Mouse (Mus musculus) embryonic stem cell, embryonic (primary cell): Measurements from ENCODE around the gene Ptpro.
"Not testable (repeated sequence)": the region's sequence is repeated elsewhere in the genome, so short reads cannot be mapped to it uniquely, and the experiment has no call there.

Experiments used
- CTCF ChIA-PET, 4 experiments: fragments of 300-600 bp in 2 of 4; fragments of 350-600 bp in 2 of 4; sonication (Branson Sonifier 250); formaldehyde crosslinking; loops; one replicate each; lab custom pipeline; 2022; ENCODE audit warnings: inconsistent platforms in 2 of 4; lab: Charles Lee
- POLR2A ChIA-PET, 4 experiments: fragments of 300-600 bp in 2 of 4; fragments of 350-600 bp in 2 of 4; sonication (Branson Sonifier 250); formaldehyde crosslinking; loops; one replicate each; lab custom pipeline; 2022; ENCODE audit warnings: antibody characterized with exemption in 4 of 4, inconsistent platforms in 1 of 4; lab: Charles Lee

The Ptpro gene

GRCm38 (mm10) chr6:137466256-137466655 lies 214.1 kb downstream of the Ptpro start:
- POLR2A ChIA-PET = no interaction called here
- CTCF ChIA-PET = interaction anchor here in 1 of 4 experiments (1.0 kb wide), 1 partner anchor 11 kb away, joined by 5 read pairs; no protein-coding TSS in a partner anchor

- CTCF ChIA-PET = interaction anchor here in 1 of 4 experiments (0.6 kb wide), 1 partner anchor 163 kb away, joined by 4 read pairs; no protein-coding TSS in a partner anchor
These were observed 215.6 kb downstream of the Ptpro start for GRCm38 (mm10) chr6:137467696-137468095.

GRCm38 (mm10) chr6:137469541-137469940 lies 217.4 kb downstream of the Ptpro start:
- POLR2A ChIA-PET = no interaction called here
- CTCF ChIA-PET = interaction anchor here in 1 of 4 experiments (0.8 kb wide), 1 partner anchor 14 kb away, joined by 3 read pairs; no protein-coding TSS in a partner anchor

More at GRCm38 (mm10) chr6:137467696-137468095, 215.6 kb downstream of the Ptpro start:
- POLR2A ChIA-PET = no interaction called here

GRCm38 (mm10) chr6:137470901-137471598 lies 218.9 kb downstream of the Ptpro start:
- ChIA-PET CTCF (interaction anchor here in 2 of 4 experiments (0.6 to 1.6 kb wide), 2 partner anchors 15 to 328 kb away, joined by 3 read pairs; no protein-coding TSS in a partner anchor), POLR2A (interaction anchor here in 1 of 4 experiments (0.6 to 1.4 kb wide), 3 partner anchors 17 to 196 kb away, joined by 4 read pairs; no protein-coding TSS in a partner anchor)

- ChIA-PET CTCF (interaction anchor here in 1 of 4 experiments (1.6 kb wide), 1 partner anchor 16 kb away, joined by 3 read pairs; no protein-coding TSS in a partner anchor), POLR2A (interaction anchor here in 1 of 4 experiments (0.6 kb wide), 1 partner anchor 9 kb away, joined by 3 read pairs; no protein-coding TSS in a partner anchor)
These were observed 220.0 kb downstream of the Ptpro start for GRCm38 (mm10) chr6:137472129-137472528.

- POLR2A ChIA-PET = no interaction called here
These were observed 221.3 kb downstream of the Ptpro start for GRCm38 (mm10) chr6:137473433-137473832.

GRCm38 (mm10) chr6:137475695-137476094 lies 223.6 kb downstream of the Ptpro start:
- CTCF ChIA-PET, POLR2A ChIA-PET: not testable (repeated sequence)

More at GRCm38 (mm10) chr6:137473433-137473832, 221.3 kb downstream of the Ptpro start:
- CTCF ChIA-PET = no interaction called here

GRCm38 (mm10) chr6:137482891-137483290 lies 230.8 kb downstream of the Ptpro start:
- ChIA-PET POLR2A (no interaction called here), CTCF (no interaction called here)

GRCm38 (mm10) chr6:137487443-137487842 lies 235.3 kb downstream of the Ptpro start:
- POLR2A ChIA-PET = interaction anchor here in 2 of 4 experiments (0.7 to 4.5 kb wide), 5 partner anchors 15 to 174 kb away, joined by 3 to 28 read pairs (median 4); no protein-coding TSS in a partner anchor
- CTCF ChIA-PET = interaction anchor here in 1 of 4 experiments (1.2 to 1.3 kb wide), 2 partner anchors 17 to 32 kb away, joined by 3 to 4 read pairs; no protein-coding TSS in a partner anchor

GRCm38 (mm10) chr6:137490115-137490514 lies 238.0 kb downstream of the Ptpro start:
- ChIA-PET CTCF (no interaction called here), POLR2A (interaction anchor here in 1 of 4 experiments (4.5 kb wide), 1 partner anchor 14 kb away, joined by 28 read pairs; no protein-coding TSS in a partner anchor)

GRCm38 (mm10) chr6:137491659-137492058 lies 239.5 kb downstream of the Ptpro start:
- ChIA-PET CTCF (no interaction called here), POLR2A (interaction anchor here in 1 of 4 experiments (2.0 kb wide), 1 partner anchor 12 kb away, joined by 5 read pairs; no protein-coding TSS in a partner anchor)

- CTCF ChIA-PET = no interaction called here
These were observed 240.5 kb downstream of the Ptpro start for GRCm38 (mm10) chr6:137492582-137492981.

GRCm38 (mm10) chr6:137493211-137494135 lies 241.4 kb downstream of the Ptpro start:
- CTCF ChIA-PET = no interaction called here
- POLR2A ChIA-PET = interaction anchor here in 2 of 4 experiments (0.5 to 0.7 kb wide), 2 partner anchors 9 to 587 kb away, joined by 3 to 5 read pairs; no protein-coding TSS in a partner anchor

More at GRCm38 (mm10) chr6:137492582-137492981, 240.5 kb downstream of the Ptpro start:
- POLR2A ChIA-PET = interaction anchor here in 1 of 4 experiments (2.0 kb wide), 1 partner anchor 11 kb away, joined by 5 read pairs; no protein-coding TSS in a partner anchor

- ChIA-PET CTCF (no interaction called here), POLR2A (interaction anchor here in 1 of 4 experiments (0.7 kb wide), 1 partner anchor 260 kb away, joined by 5 read pairs; the partner anchor contains the start of gene Dera)
These were observed 242.0 kb downstream of the Ptpro start for GRCm38 (mm10) chr6:137494136-137494475.

GRCm38 (mm10) chr6:137494801-137495200 lies 242.7 kb downstream of the Ptpro start:
- ChIA-PET POLR2A (interaction anchor here in 2 of 4 experiments (0.7 kb wide), 3 partner anchors 166 to 417 kb away, joined by 4 to 6 read pairs (median 5); partner anchors contain the start of gene Dera (in 1 of the 2)), CTCF (no interaction called here)

- CTCF ChIA-PET = no interaction called here
- POLR2A ChIA-PET = interaction anchor here in 2 of 4 experiments (0.7 kb wide), 2 partner anchors 166 to 417 kb away, joined by 4 to 6 read pairs; no protein-coding TSS in a partner anchor
These were observed 243.1 kb downstream of the Ptpro start for GRCm38 (mm10) chr6:137495233-137495632.

GRCm38 (mm10) chr6:137496562-137496961 lies 244.4 kb downstream of the Ptpro start:
- CTCF ChIA-PET = no interaction called here
- POLR2A ChIA-PET = no interaction called here

- POLR2A ChIA-PET = no interaction called here
- CTCF ChIA-PET = no interaction called here
These were observed 245.2 kb downstream of the Ptpro start for GRCm38 (mm10) chr6:137497208-137497835.
